Mouse (Mus musculus) limb, embryonic 14.5 days (tissue): ENCODE measurements at regions not wholly inside any gene's neighbourhood (a gene's known extent, or its start where the extent isn't known, plus 50 kb on each side); places are given as distances from the start of the nearest gene placed in this dataset.

Source experiments
- ATAC-seq: fragments of 200-750 bp; cut with Nextera tagmentation; 2 replicates; pipeline ENCODE4 v1.8.0; 2017; ENCODE audit warnings: low read depth, moderate number of reproducible peaks, moderate TSS enrichment; ENCODE audit not compliant: low FRiP score
- DNase-seq: peaks from one replicate; pipeline ENCODE4 v3.0.0-alpha.2; 2015; ENCODE audit warnings: low spot score
- H3K27ac ChIP-seq: fragments of 300-500 bp; sonication (generic); replicated peaks from 2 replicates; pipeline ENCODE4 v1.5.1; 2014; ENCODE audit warnings: low read depth, mild to moderate bottlenecking, low read length, moderate library complexity, mixed read lengths
- H3K27me3 ChIP-seq: fragments of 300-500 bp; sonication (generic); 2 replicates; pipeline ENCODE4 v1.6.1; 2014; ENCODE audit warnings: low read length, mixed read lengths; ENCODE audit not compliant: control insufficient read depth, insufficient read depth
- H3K36me3 ChIP-seq: fragments of 300-500 bp; sonication (generic); 2 replicates; pipeline ENCODE4 v1.6.1; 2014; ENCODE audit warnings: mild to moderate bottlenecking, low read length, moderate library complexity, mixed read lengths; ENCODE audit not compliant: control insufficient read depth, insufficient read depth
- H3K4me1 ChIP-seq: fragments of 300-500 bp; sonication (generic); 2 replicates; pipeline ENCODE4 v1.6.1; 2014; ENCODE audit warnings: antibody characterized with exemption, low read length, mixed read lengths; ENCODE audit not compliant: control insufficient read depth, insufficient read depth
- H3K4me2 ChIP-seq: fragments of 300-500 bp; sonication (generic); replicated peaks from 2 replicates; pipeline ENCODE4 v1.6.1; 2014; ENCODE audit warnings: low read depth, mild to moderate bottlenecking, low read length, moderate library complexity; ENCODE audit not compliant: severe bottlenecking
- H3K4me3 ChIP-seq: fragments of 300-500 bp; sonication (generic); replicated peaks from 2 replicates; pipeline ENCODE4 v1.5.1; 2014; ENCODE audit warnings: low read length
- H3K9ac ChIP-seq: fragments of 300-500 bp; sonication (generic); 2 replicates; pipeline ENCODE4 v1.6.1; 2014; ENCODE audit warnings: mild to moderate bottlenecking, low read depth, low read length, moderate library complexity; ENCODE audit not compliant: severe bottlenecking
- H3K9me3 ChIP-seq: fragments of 300-500 bp; sonication (generic); 2 replicates; pipeline ENCODE4 v1.6.1; 2016; ENCODE audit warnings: low read length; ENCODE audit not compliant: control insufficient read depth
- POLR2A ChIP-seq: fragments of 200-500 bp; IDR thresholded peaks from 2 replicates; pipeline ENCODE4 v1.8.0; 2012; ENCODE audit warnings: inconsistent platforms, mild to moderate bottlenecking, moderate library complexity, borderline replicate concordance; ENCODE audit not compliant: insufficient read depth, insufficient read length; ENCODE audit errors: extremely low read depth
- WGBS: fragments of 180-500 bp; shearing (Covaris S2); extraction: QIAGEN DNeasy Blood & Tissue Kit; methylation state at CpG from one replicate; pipeline ENCODE4 v1.1.7; 2014; 5-methylcytosine and 5-hydroxymethylcytosine counted together

- DNase-seq: no peak
- no peak overlapping the region for H3K4me3 ChIP-seq
- H3K27ac ChIP-seq: no peak overlapping the region
- no peak for ATAC-seq
- no peak for TF ChIP-seq POLR2A
- H3K27me3 ChIP-seq: peaks cover 29% of the 10 kb centered on the region
- H3K9me3 ChIP-seq: no peaks in the 10 kb centered on the region
- H3K9ac ChIP-seq: no peak overlapping the region
- no peaks in the 10 kb centered on the region for H3K4me1 ChIP-seq
- no peaks in the 10 kb centered on the region for H3K36me3 ChIP-seq
- WGBS: 9% methylated on average over 18 of the region's 18 CpGs
- no peak overlapping the region for H3K4me2 ChIP-seq
These were observed 187.4 kb downstream of the Irx2 start for GRCm38 (mm10) chr13:72815933-72816553.

GRCm38 (mm10) chr13:72816856-72817255, 188.2 kb downstream of the Irx2 start:
- no peak for ATAC-seq
- no peak for DNase-seq
- peaks cover 29% of the 10 kb centered on the region for H3K27me3 ChIP-seq
- no peaks in the 10 kb centered on the region for H3K36me3 ChIP-seq
- 17% methylated on average over 8 of the region's 8 CpGs for WGBS
- H3K4me3 ChIP-seq: no peak overlapping the region
- no peak overlapping the region for H3K4me2 ChIP-seq
- H3K27ac ChIP-seq: no peak overlapping the region
- no peak overlapping the region for H3K9ac ChIP-seq
- no peaks in the 10 kb centered on the region for H3K4me1 ChIP-seq
- TF ChIP-seq POLR2A: no peak
- H3K9me3 ChIP-seq: no peaks in the 10 kb centered on the region

GRCm38 (mm10) chr13:72817521-72817920, 188.9 kb downstream of the Irx2 start:
- no peaks in the 10 kb centered on the region for H3K36me3 ChIP-seq
- H3K9me3 ChIP-seq: no peaks in the 10 kb centered on the region
- DNase-seq (no peak), ATAC-seq (no peak)
- TF ChIP-seq POLR2A: no peak
- no peak overlapping the region for H3K27ac ChIP-seq
- no peak overlapping the region for H3K9ac ChIP-seq
- H3K4me2 ChIP-seq: no peak overlapping the region
- H3K4me3 ChIP-seq: no peak overlapping the region
- no peaks in the 10 kb centered on the region for H3K4me1 ChIP-seq
- H3K27me3 ChIP-seq: peaks cover 29% of the 10 kb centered on the region
- 13% methylated on average over 2 of the region's 2 CpGs for WGBS

GRCm38 (mm10) chr13:72817930-72818329, 189.3 kb downstream of the Irx2 start:
- Histone ChIP-seq H3K4me3 (no peak overlapping the region), H3K9me3 (no peaks in the 10 kb centered on the region), H3K27ac (no peak overlapping the region), H3K27me3 (peaks cover 29% of the 10 kb centered on the region), H3K4me2 (no peak overlapping the region), H3K4me1 (no peaks in the 10 kb centered on the region), H3K36me3 (no peaks in the 10 kb centered on the region), H3K9ac (no peak overlapping the region)
- no peak for TF ChIP-seq POLR2A
- DNase-seq (no peak), ATAC-seq (no peak)
- WGBS: 15% methylated on average over 6 of the region's 6 CpGs

GRCm38 (mm10) chr13:72826613-72827012, 198.0 kb downstream of the Irx2 start:
- H3K4me2 ChIP-seq: no peak overlapping the region
- H3K9ac ChIP-seq: no peak overlapping the region
- 31% methylated on average over 3 of the region's 3 CpGs for WGBS
- 0 out of 2 replicates have a peak, but pooled peaks cover 5% of the 10 kb centered on the region for H3K27me3 ChIP-seq
- no peaks in the 10 kb centered on the region for H3K4me1 ChIP-seq
- H3K4me3 ChIP-seq: no peak overlapping the region
- no peak overlapping the region for H3K27ac ChIP-seq
- no peaks in the 10 kb centered on the region for H3K36me3 ChIP-seq
- no peak for TF ChIP-seq POLR2A
- no peaks in the 10 kb centered on the region for H3K9me3 ChIP-seq
- DNase-seq: no peak
- no peak for ATAC-seq
